Mouse (Mus musculus) CH12.LX (cell line): ENCODE measurements around the gene Rptor.

Source experiments
- CTCF ChIP-seq, 2 experiments: IDR thresholded peaks in 1 of 2; conservative IDR thresholded peaks in 1 of 2; 2 replicates each; pipeline ENCODE4 v1.5.1; 2011 to 2012; ENCODE audit warnings: low read depth in 2 of 2, low read length in 2 of 2, improper control_type of control experiment in 1 of 2, inconsistent platforms in 1 of 2, mild to moderate bottlenecking in 1 of 2, moderate library complexity in 1 of 2
- IRF4 ChIP-seq: IDR thresholded peaks from 2 replicates; pipeline ENCODE4 v1.6.1; 2014; ENCODE audit warnings: low read depth, mild to moderate bottlenecking, inconsistent platforms, low read length, improper control_type of control experiment
- JUND ChIP-seq: conservative IDR thresholded peaks from 2 replicates; pipeline ENCODE4 v1.6.1; 2011; ENCODE audit warnings: low read depth, low read length, improper control_type of control experiment
- POLR2A ChIP-seq: IDR thresholded peaks from 2 replicates; pipeline ENCODE4 v1.6.1; 2011; ENCODE audit warnings: low read depth, mild to moderate bottlenecking, improper control_type of control experiment, low read length
- TBP ChIP-seq: conservative IDR thresholded peaks from 2 replicates; pipeline ENCODE4 v1.6.1; 2011; ENCODE audit warnings: low read depth, low read length, improper control_type of control experiment
- USF1 ChIP-seq: IDR thresholded peaks from 2 replicates; pipeline ENCODE4 v1.6.1; 2014; ENCODE audit warnings: low read depth, mild to moderate bottlenecking, inconsistent platforms, low read length, improper control_type of control experiment

DNA sequence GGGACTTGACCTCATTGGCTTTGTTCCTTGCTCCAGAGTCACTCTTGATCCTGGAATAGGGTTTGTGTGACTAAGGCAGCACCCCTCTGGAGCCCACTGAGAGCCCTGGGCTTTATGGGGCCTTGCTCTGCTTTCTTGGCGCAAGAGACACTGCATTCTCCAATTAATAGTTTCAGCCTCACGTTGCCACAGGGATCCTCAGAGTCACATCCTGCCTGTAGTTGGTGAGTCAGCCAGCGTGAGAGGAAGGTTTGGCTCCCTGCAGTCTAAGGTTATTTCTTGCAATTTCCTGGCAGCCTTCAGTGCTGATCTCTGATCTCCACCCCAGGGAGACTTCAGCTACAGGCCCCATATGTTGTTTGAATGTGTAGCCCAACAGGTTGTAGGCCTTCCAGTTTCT, 174.5 kb downstream of the Rptor start:
- TF ChIP-seq POLR2A, result no peak
- no peak for TF ChIP-seq CTCF (conservative IDR thresholded peaks at IDR 0.05 in 1 of 2, IDR thresholded peaks at IDR 0.05 in 1 of 2; ENCODE audit: low read depth in 2 of 2, low read length in 2 of 2)
- no peak for TF ChIP-seq JUND
- no peak for TF ChIP-seq TBP
- no peak for TF ChIP-seq IRF4
- TF ChIP-seq USF1, result no peak
